Mouse (Mus musculus) midbrain, embryonic 14.5 days (tissue): Measurements from ENCODE around the gene Tfap4. TPM values are rescaled to one million over a fixed set of nuclear protein-coding genes. Genes with fewer than 3 reads are reported as not detected.

Source experiments
- ATAC-seq: fragments of 200-750 bp; cut with Nextera tagmentation; 2 replicates; pipeline ENCODE4 v1.8.0; 2017; ENCODE audit warnings: moderate number of reproducible peaks, moderate library complexity; ENCODE audit not compliant: low FRiP score, low TSS enrichment
- DNase-seq: peaks from one replicate; pipeline ENCODE4 v3.0.0-alpha.2; 2015
- H3K27ac ChIP-seq: fragments of 300-500 bp; sonication (generic); replicated peaks from 2 replicates; pipeline ENCODE4 v1.5.1; 2014; ENCODE audit warnings: mild to moderate bottlenecking, low read depth, low read length, moderate library complexity
- H3K27me3 ChIP-seq: fragments of 300-500 bp; sonication (generic); 2 replicates; pipeline ENCODE4 v1.6.1; 2014; ENCODE audit warnings: low read length, control low read depth, mixed read lengths; ENCODE audit not compliant: control insufficient read depth, insufficient read depth
- H3K36me3 ChIP-seq: fragments of 300-500 bp; sonication (generic); 2 replicates; pipeline ENCODE4 v1.6.1; 2014; ENCODE audit warnings: low read length, control low read depth; ENCODE audit not compliant: control insufficient read depth, insufficient read depth
- H3K4me1 ChIP-seq: fragments of 300-500 bp; sonication (generic); 2 replicates; pipeline ENCODE4 v1.6.1; 2014; ENCODE audit warnings: mild to moderate bottlenecking, antibody characterized with exemption, low read length, control low read depth; ENCODE audit not compliant: control insufficient read depth, insufficient read depth
- H3K4me2 ChIP-seq: fragments of 300-500 bp; sonication (generic); 2 replicates; pipeline ENCODE4 v1.6.1; 2014; ENCODE audit warnings: mild to moderate bottlenecking, low read length, moderate library complexity
- H3K4me3 ChIP-seq: fragments of 300-500 bp; sonication (generic); replicated peaks from 2 replicates; pipeline ENCODE4 v1.5.1; 2014; ENCODE audit warnings: low read depth, low read length
- H3K9ac ChIP-seq: fragments of 300-500 bp; sonication (generic); replicated peaks from 2 replicates; pipeline ENCODE4 v1.6.1; 2014; ENCODE audit warnings: mild to moderate bottlenecking, low read length, moderate library complexity
- H3K9me3 ChIP-seq: fragments of 300-500 bp; sonication (generic); 2 replicates; pipeline ENCODE4 v1.6.1; 2016; ENCODE audit warnings: low read length, control low read depth, mixed read lengths; ENCODE audit not compliant: control insufficient read depth
- WGBS: fragments of 180-500 bp; shearing (Covaris S2); extraction: QIAGEN DNeasy Blood & Tissue Kit; methylation state at CpG from one replicate; pipeline ENCODE4 v1.1.7; 2014; 5-methylcytosine and 5-hydroxymethylcytosine counted together
- polyA plus RNA-seq: library from polyadenylated mRNA; unstranded; fragments of >200 nt; fragmentation: Nextera tagmentation; extraction: Ambion mirVana; gene quantifications from 2 replicates; pipeline ENCODE4 v1.2.1, GENCODE M21; 2014

Tfap4 gene
- polyA plus RNA-seq, 1 experiment from 2014 or later = 8.9 TPM

GRCm38 (mm10) chr16:4560145-4560952 is 695 bp upstream of the Tfap4 start:
- Histone ChIP-seq H3K27me3 (no peaks in the 10 kb centered on the region), H3K9ac (peak overlapping the region; percentile 68), H3K27ac (peak overlapping the region; percentile 93), H3K9me3 (no peaks in the 10 kb centered on the region), H3K4me2 (peak overlapping the region; percentile 90), H3K36me3 (no peaks in the 10 kb centered on the region), H3K4me1 (peaks cover 9% of the 10 kb centered on the region), H3K4me3 (peak overlapping the region; percentile 70)
- 2% methylated on average over 43 of the region's 43 CpGs for WGBS
- no peak; the same call in 1 of the 2 replicates for ATAC-seq
- peak; percentile 73 for DNase-seq

GRCm38 (mm10) chr16:4558980-4559631 is 548 bp downstream of the Tfap4 start:
- peak overlapping the region; percentile 93 for H3K27ac ChIP-seq
- H3K4me3 ChIP-seq = peak overlapping the region; percentile 70
- DNase-seq (peak; percentile 81), ATAC-seq (peak; percentile 49)
- peak overlapping the region; percentile 90 for H3K4me2 ChIP-seq
- H3K27me3 ChIP-seq = no peaks in the 10 kb centered on the region
- no peaks in the 10 kb centered on the region for H3K36me3 ChIP-seq
- under 1% methylated on average over 43 of the region's 43 CpGs for WGBS
- no peaks in the 10 kb centered on the region for H3K9me3 ChIP-seq
- peaks cover 9% of the 10 kb centered on the region for H3K4me1 ChIP-seq
- H3K9ac ChIP-seq = peak overlapping the region; percentile 68

GRCm38 (mm10) chr16:4558384-4558979 is 1.2 kb downstream of the Tfap4 start:
- Histone ChIP-seq H3K27ac (peak overlapping the region; percentile 93), H3K4me2 (peak overlapping the region; percentile 90), H3K4me3 (peak overlapping the region; percentile 70), H3K27me3 (no peaks in the 10 kb centered on the region), H3K9ac (peak overlapping the region; percentile 68), H3K36me3 (no peaks in the 10 kb centered on the region), H3K9me3 (no peaks in the 10 kb centered on the region), H3K4me1 (peaks cover 9% of the 10 kb centered on the region)
- ATAC-seq = peak; percentile 91
- DNase-seq = peak; percentile 96
- under 1% methylated on average over 38 of the region's 38 CpGs for WGBS

GRCm38 (mm10) chr16:4557949-4558348 is 1.7 kb downstream of the Tfap4 start:
- under 1% methylated on average over 19 of the region's 19 CpGs for WGBS
- peak; percentile 44 for ATAC-seq
- Histone ChIP-seq H3K27me3 (no peaks in the 10 kb centered on the region), H3K4me2 (peak overlapping the region; percentile 90), H3K4me3 (peak overlapping the region; percentile 70), H3K9ac (peak overlapping the region; percentile 68), H3K27ac (peak overlapping the region; percentile 93), H3K9me3 (no peaks in the 10 kb centered on the region), H3K36me3 (no peaks in the 10 kb centered on the region), H3K4me1 (peaks cover 9% of the 10 kb centered on the region)
- DNase-seq = peak; percentile 80

GRCm38 (mm10) chr16:4557085-4557484 is 2.6 kb downstream of the Tfap4 start:
- Histone ChIP-seq H3K4me2 (peak overlapping the region; percentile 90), H3K9ac (no peak overlapping the region), H3K4me1 (peaks cover 9% of the 10 kb centered on the region), H3K36me3 (no peaks in the 10 kb centered on the region), H3K9me3 (no peaks in the 10 kb centered on the region), H3K27ac (no peak overlapping the region), H3K4me3 (peak overlapping the region; percentile 70; the same call in 1 of the 2 replicates), H3K27me3 (no peaks in the 10 kb centered on the region)
- DNase-seq (no peak), ATAC-seq (no peak)
- WGBS = 92% methylated on average over 1 of the region's 1 CpGs

- Histone ChIP-seq H3K9ac (no peak overlapping the region), H3K27me3 (no peaks in the 10 kb centered on the region), H3K4me2 (no peak overlapping the region), H3K27ac (no peak overlapping the region), H3K36me3 (0 out of 2 replicates have a peak, but pooled peaks cover 4% of the 10 kb centered on the region), H3K9me3 (no peaks in the 10 kb centered on the region), H3K4me1 (peaks cover 9% of the 10 kb centered on the region), H3K4me3 (no peak overlapping the region)
- no peak for ATAC-seq
- 98% methylated on average over 1 of the region's 1 CpGs for WGBS
- no peak for DNase-seq
Measured at GRCm38 (mm10) chr16:4555555-4555954, 4.1 kb downstream of the Tfap4 start.

- H3K9me3 ChIP-seq = no peaks in the 10 kb centered on the region
- no peak overlapping the region for H3K27ac ChIP-seq
- no peak for ATAC-seq
- H3K4me2 ChIP-seq = no peak overlapping the region
- peaks cover 9% of the 10 kb centered on the region for H3K4me1 ChIP-seq
- no peak for DNase-seq
- peaks cover 14% of the 10 kb centered on the region for H3K36me3 ChIP-seq
- no peaks in the 10 kb centered on the region for H3K27me3 ChIP-seq
- no peak overlapping the region for H3K4me3 ChIP-seq
- H3K9ac ChIP-seq = no peak overlapping the region
- WGBS = 75% methylated on average over 6 of the region's 6 CpGs
Measured at GRCm38 (mm10) chr16:4552829-4553550, 6.7 kb downstream of the Tfap4 start.

- H3K9ac ChIP-seq = no peak overlapping the region
- no peak overlapping the region for H3K4me3 ChIP-seq
- no peaks in the 10 kb centered on the region for H3K27me3 ChIP-seq
- 96% methylated on average over 12 of the region's 12 CpGs for WGBS
- H3K36me3 ChIP-seq = peaks cover 19% of the 10 kb centered on the region
- H3K9me3 ChIP-seq = no peaks in the 10 kb centered on the region
- no peak overlapping the region for H3K4me2 ChIP-seq
- no peaks in the 10 kb centered on the region for H3K4me1 ChIP-seq
- DNase-seq (no peak), ATAC-seq (no peak)
- H3K27ac ChIP-seq = no peak overlapping the region
Measured at GRCm38 (mm10) chr16:4551885-4552284, 7.8 kb downstream of the Tfap4 start.
